Mouse (Mus musculus) lung, adult 2 months (tissue): ENCODE data around the gene Lgi1.

Experiments used
- CTCF ChIP-seq: fragments of 200-500 bp; IDR thresholded peaks from 2 replicates; pipeline ENCODE4 v1.5.1; 2011; ENCODE audit warnings: mild to moderate bottlenecking, low read length, control low read depth; ENCODE audit not compliant: insufficient read depth
- POLR2A ChIP-seq: fragments of 200-500 bp; IDR thresholded peaks from 2 replicates; pipeline ENCODE4 v1.6.1; 2011; ENCODE audit warnings: low read depth, mild to moderate bottlenecking, control low read depth, low read length, borderline replicate concordance; ENCODE audit errors: extremely low read depth

DNA sequence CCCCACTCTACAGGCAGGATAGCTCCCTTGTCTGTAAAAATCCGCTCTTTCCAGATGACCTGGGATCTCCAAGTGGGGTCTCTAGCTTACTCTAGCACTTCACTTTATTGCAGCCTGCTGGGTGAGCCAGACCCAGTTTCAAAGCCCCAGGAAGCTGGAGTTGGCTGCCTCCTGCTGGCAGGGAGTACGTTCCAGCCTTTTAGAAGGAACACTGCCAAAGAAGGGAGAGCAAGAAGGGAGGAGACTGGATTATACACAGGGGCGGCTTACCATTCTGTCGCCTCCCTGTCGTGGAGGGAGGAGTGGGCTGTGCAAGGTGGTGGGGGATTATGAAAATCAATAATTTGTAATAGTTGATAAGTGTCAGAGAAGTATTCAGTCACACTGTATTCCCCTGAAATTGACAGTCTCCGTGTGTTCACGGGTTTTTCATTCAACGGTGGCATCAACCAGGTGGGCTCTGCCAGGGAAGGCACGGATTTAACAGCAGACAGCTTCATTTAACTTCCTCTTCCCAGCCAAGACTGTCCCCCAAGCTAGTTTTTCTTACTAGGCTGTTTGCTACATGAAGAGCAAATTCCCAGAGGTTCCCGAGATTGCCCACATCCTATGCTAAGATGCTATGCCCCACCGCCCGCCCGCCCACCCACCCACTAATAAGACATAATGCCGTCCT, 369 bp upstream of the Lgi1 start:
- TF ChIP-seq POLR2A = no peak
- no peak for TF ChIP-seq CTCF
